11 mouse cellular contexts compared by ENCODE assay signal in genomic region chr16:30022890-30023797, GRCm38 (mm10). TPM values are rescaled to one million over a fixed set of nuclear protein-coding genes. Genes with fewer than 3 reads are reported as not detected.
DNase-seq lines count a peak whose midpoint lies in the region; ATAC-seq and TF ChIP-seq lines count a peak whose summit lies in the region.
"Had no signal": no experiment of that assay in that cellular context is flagged by ENCODE, and none has a peak within 500 bp of the region (broad histone marks: within the 10 kb centered on the region; RNA-seq: fewer than 3 reads in every experiment).

No protein-coding gene starts in this region.

- ATAC-seq in forebrain, embryonic 13.5 days = peak; percentile 88
- peak; percentile 68; the same call in 1 of the 2 replicates for ATAC-seq in midbrain, embryonic 14.5 days (ENCODE audit: low FRiP score, low TSS enrichment)
- ATAC-seq: activated CD4-positive, CD25-positive, alpha-beta regulatory T cell, adult 4 months had no signal

- no peaks in the 10 kb centered on the region for H3K36me3 ChIP-seq in forebrain, embryonic 13.5 days (ENCODE audit: poor library complexity, severe bottlenecking)
- no peaks in the 10 kb centered on the region for H3K36me3 ChIP-seq in midbrain, embryonic 14.5 days (ENCODE audit: control insufficient read depth, insufficient read depth, low read length)

- intact Hi-C loops in left cerebral cortex, adult 2 months (cut with DNase I) = loop anchor here (2.0 kb wide), 2 partner anchors 14 to 206 kb away; no protein-coding TSS in a partner anchor
- intact Hi-C loops in left cerebral cortex, postnatal 36 days (cut with DNase I) = loop anchor here (5.0 kb wide), 1 partner anchor 39 kb away; the partner anchor contains the start of gene Hes1

- no peak overlapping the region for H3K4me3 ChIP-seq in left cerebral cortex, adult 2 months
- no peak overlapping the region for H3K4me3 ChIP-seq in forebrain, embryonic 13.5 days
- H3K4me3 ChIP-seq in midbrain, embryonic 14.5 days (replicated peaks; ENCODE audit: low read depth, low read length) = no peak overlapping the region

- peak in 1 of 2 experiments; percentile 27 for DNase-seq in left cerebral cortex, adult 2 months (ENCODE audit: extremely low spot score in 1 of 2, low spot score in 2 of 2)
- DNase-seq in left cerebral cortex, postnatal 36 days (ENCODE audit: low spot score in 2 of 2) = no peak
- peak; percentile 44 for DNase-seq in brain, adult 2 months (ENCODE audit: low read depth, low spot score)
- peak; percentile 72 for DNase-seq in midbrain, embryonic 14.5 days
- no peak for DNase-seq in thymus, postnatal 4 days
- DNase-seq in gastrocnemius, postnatal 4 days (ENCODE audit: low spot score in 2 of 2) = no peak
- no peak for DNase-seq in thymus, adult 18-20 months
- DNase-seq: gastrocnemius, postnatal 25 days; lung, postnatal 14 days had no signal

- WGBS in forebrain, embryonic 13.5 days = 20% methylated on average over 16 of the region's 16 CpGs
- 38% methylated on average over 16 of the region's 16 CpGs for WGBS in midbrain, embryonic 14.5 days

- peak overlapping the region; percentile 0; the same call in 1 of the 2 replicates for H3K27ac ChIP-seq in left cerebral cortex, adult 2 months
- H3K27ac ChIP-seq in forebrain, embryonic 13.5 days = peak overlapping the region; percentile 21
- no peak overlapping the region for H3K27ac ChIP-seq in midbrain, embryonic 14.5 days (replicated peaks; ENCODE audit: low read depth, low read length)

- peaks cover 58% of the 10 kb centered on the region for H3K27me3 ChIP-seq in forebrain, embryonic 13.5 days
- H3K27me3 ChIP-seq in midbrain, embryonic 14.5 days (ENCODE audit: control insufficient read depth, insufficient read depth, low read length) = peaks cover 34% of the 10 kb centered on the region; the same call in 1 of the 2 replicates

- no peaks in the 10 kb centered on the region for H3K9me3 ChIP-seq in forebrain, embryonic 13.5 days (replicated peaks)
- H3K9me3 ChIP-seq in midbrain, embryonic 14.5 days (ENCODE audit: control insufficient read depth, low read length) = no peaks in the 10 kb centered on the region

- H3K9ac ChIP-seq in forebrain, embryonic 13.5 days = no peak overlapping the region; the same call in 1 of the 2 replicates
- no peak overlapping the region for H3K9ac ChIP-seq in midbrain, embryonic 14.5 days (replicated peaks; ENCODE audit: low read length)

- peaks cover 63% of the 10 kb centered on the region for H3K4me1 ChIP-seq in forebrain, embryonic 13.5 days
- H3K4me1 ChIP-seq in midbrain, embryonic 14.5 days (ENCODE audit: control insufficient read depth, insufficient read depth, low read length) = peaks cover 15% of the 10 kb centered on the region; the same call in 1 of the 2 replicates

- peak overlapping the region; percentile 36 for H3K4me2 ChIP-seq in forebrain, embryonic 13.5 days
- H3K4me2 ChIP-seq in midbrain, embryonic 14.5 days (ENCODE audit: low read length) = no peak overlapping the region

- TF ChIP-seq CTCF in left cerebral cortex, adult 2 months (IDR thresholded peaks at IDR 0.05) = no peak

RNA-seq across cellular contexts. Expression of gene Hes1, which starts 41.0 kb away (rescaled TPM):
- total RNA-seq in left cerebral cortex, adult 2 months (2021) = 10 to 100 TPM; 20.2 to 21.8 TPM
- total RNA-seq in left cerebral cortex, postnatal 36 days (2021) = 10 to 100 TPM; 18.1 to 18.3 TPM
- 29.9 and 30.4 TPM in 2 replicates for polyA plus RNA-seq in forebrain, embryonic 13.5 days (2015; fragmentation: Nextera tagmentation; extraction: Ambion mirVana)
- polyA plus RNA-seq in midbrain, embryonic 14.5 days (2014; fragmentation: Nextera tagmentation; extraction: Ambion mirVana) = 11.3 and 12.7 TPM in 2 replicates
- total RNA-seq in gastrocnemius, postnatal 4 days (2021) = 10 to 100 TPM; 29.5 to 30.0 TPM
- polyA plus RNA-seq: activated CD4-positive, CD25-positive, alpha-beta regulatory T cell, adult 4 months had no signal

Comparison
In these comparisons a context has a peak if more than half of its experiments do, and no peak if none do; other contexts are left out.
1. DNase-seq: peak in brain, adult 2 months (single experiment) and midbrain, embryonic 14.5 days (single experiment); none in left cerebral cortex, postnatal 36 days (0 of 2), thymus, postnatal 4 days (single experiment), gastrocnemius, postnatal 4 days (0 of 2) and thymus, adult 18-20 months (0 of 2).